Mouse (Mus musculus) liver, adult (tissue): ENCODE measurements around the gene Nadk.

ENCODE experiments used
- GATA4 ChIP-seq: IDR thresholded peaks from 2 replicates; pipeline ENCODE4 v1.6.1; 2014; ENCODE audit warnings: mild to moderate bottlenecking, low read length; ENCODE audit not compliant: insufficient replicate concordance

The Nadk gene

DNA sequence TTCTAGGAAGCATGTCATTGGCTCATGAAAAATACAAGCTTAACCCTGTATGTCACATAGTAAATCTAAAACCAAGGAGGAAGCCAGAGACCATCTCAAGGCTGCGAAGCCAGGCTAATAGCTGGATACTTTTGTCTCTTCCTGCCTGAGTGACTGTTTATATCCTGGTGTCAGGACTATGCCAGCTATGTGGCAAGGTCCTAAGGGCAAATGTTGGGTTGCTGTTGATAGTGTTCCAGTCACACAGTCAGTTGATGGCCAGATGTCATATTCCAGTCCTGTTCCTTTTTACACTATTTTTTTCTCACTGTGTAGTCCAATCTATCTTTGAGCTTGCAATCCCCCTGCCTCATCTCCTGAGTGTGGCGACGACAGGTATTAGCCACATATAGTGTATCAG lies 51.1 kb downstream of the Nadk start:
- no peak for TF ChIP-seq GATA4

- TF ChIP-seq GATA4: no peak
These were observed 56.1 kb downstream of the Nadk start for GRCm38 (mm10) chr4:155618321-155618720.

DNA sequence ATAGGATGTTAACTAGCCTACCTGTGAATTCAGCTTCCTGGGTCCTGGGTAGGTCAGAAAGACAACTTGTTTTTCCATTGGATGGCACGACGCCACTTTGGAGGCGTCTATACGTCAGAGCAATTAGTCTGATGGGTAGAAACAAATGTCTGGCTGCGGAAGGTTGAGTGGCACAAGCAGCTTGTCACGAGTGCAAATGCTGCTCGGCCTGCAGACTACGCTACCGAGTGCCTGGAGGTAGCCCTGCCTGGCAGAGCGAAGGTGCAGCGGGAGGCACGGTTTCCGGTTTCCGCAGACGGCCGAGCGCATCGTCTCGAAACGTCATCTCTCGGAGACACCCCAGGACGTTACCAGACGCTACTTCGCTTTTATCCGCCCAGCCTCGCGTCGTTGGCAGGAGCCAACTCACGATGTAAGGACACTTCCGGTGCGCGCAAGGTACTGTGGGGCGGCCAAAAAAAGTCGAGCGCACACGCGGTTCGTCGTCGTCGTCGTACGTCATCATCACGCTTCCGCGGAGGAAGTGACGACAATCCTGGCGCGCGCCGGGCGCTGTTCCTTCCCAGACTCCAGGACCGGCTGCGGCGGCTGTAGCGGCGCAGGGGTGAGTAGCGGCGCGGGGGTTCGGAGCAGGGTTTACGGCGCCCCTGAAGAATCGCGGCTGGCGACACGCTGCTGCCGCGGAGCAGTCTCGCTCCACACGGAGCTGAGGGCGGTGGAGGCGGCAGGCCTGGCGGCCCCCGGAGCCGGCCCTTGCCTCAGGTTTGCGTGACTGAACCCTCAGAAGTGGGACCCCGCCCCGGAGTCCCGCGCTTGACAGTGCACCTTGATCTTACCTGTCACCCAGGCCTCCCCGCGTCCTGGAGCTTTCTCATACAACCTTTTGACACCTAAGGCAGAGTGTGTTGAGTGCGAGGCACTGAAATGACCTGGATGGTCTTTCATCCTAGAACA lies 62.4 kb downstream of the Nadk start, which contains the start of gene Cdk11b:
Cdk11b (plus strand) TSS at position 517 of the 954 bp plus-strand sequence.
- peak; percentile 71; the same call in 1 of the 2 replicates for TF ChIP-seq GATA4

- no peak for TF ChIP-seq GATA4
These were observed 68.1 kb downstream of the Nadk start for GRCm38 (mm10) chr4:155630267-155630666.

GRCm38 (mm10) chr4:155635766-155636499 lies 73.8 kb downstream of the Nadk start:
- TF ChIP-seq GATA4: no peak
